Mouse (Mus musculus) effector memory CD4-positive, alpha-beta T cell, adult 5 months (primary cell): ENCODE measurements around the gene Rnpc3. TPM values are rescaled to one million over a fixed set of nuclear protein-coding genes. Genes with fewer than 3 reads are reported as not detected.

Source experiments
- polyA plus RNA-seq: library from polyadenylated mRNA; unstranded; fragments of 100-300 nt; shearing (Covaris generic); gene quantifications from one replicate; pipeline ENCODE4 v1.2.1, GENCODE M21; 2017

Gene Rnpc3
- polyA plus RNA-seq: 43.2 TPM

DNA sequence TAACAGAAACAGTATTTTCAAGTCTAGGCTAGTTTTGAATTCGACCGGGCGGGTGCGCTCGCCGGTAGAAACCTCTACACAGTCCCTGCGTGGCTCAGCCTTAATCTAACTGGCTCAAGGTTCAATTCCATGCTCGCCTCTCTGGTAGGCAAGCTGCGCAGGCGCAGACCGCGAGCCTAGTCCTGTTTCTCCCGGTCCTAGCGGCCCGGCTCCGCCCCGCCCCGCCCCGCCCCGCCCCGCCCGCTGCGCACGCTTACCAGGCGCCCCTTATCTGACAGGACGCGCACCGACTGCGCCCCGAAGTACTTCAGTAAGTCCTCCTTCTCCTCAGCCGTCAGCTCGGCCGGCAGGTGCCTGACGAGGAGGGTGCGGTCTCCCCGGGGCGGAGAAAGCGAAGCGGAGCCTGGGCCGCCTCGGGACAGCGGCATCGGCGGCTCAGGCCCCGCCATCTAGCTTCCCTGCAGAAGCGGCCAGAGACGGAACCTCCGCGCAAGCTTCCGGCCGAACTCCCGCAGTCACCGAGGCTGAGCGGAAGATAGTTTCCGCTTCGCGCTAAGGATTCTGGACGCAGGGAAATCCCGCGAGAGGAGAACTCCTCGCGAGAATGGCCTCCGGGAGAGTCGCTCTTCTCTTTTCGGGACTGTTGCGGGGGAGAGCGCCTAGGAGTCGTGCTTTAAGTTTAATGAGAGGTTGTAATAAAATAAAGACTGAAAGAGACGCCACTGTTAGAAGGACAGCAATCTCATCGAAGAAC, at the start of gene Rnpc3:
TSS of gene Rnpc3 (minus strand) at position 544 of the 754 bp plus-strand sequence.

DNA sequence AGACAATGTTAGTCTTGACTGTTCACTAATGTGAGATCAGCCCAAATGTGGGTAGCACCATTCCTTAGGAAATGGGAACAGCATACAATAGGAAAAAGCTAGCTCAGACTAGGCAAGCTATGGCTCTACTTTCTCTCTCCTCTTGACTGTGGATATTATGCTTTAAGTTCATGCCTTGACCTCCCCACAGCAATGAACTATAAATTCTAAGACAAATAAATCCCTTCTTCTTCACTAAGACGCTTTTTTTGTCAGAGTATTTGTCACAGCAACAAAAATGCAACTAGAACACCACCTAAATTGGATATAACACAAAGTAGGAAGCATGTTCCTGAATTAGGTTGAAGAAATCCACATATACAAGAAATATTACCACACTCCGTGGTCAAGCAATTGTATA, 23.4 kb downstream of the Rnpc3 start, which contains the start of gene Amy1:
TSS of gene Amy1 (minus strand) at position 101 of the 400 bp plus-strand sequence.

Other genes starting within 250 kb of the Rnpc3 start
- gene Amy2a1, start 97.7 kb downstream of the Rnpc3 start, polyA plus RNA-seq: not detected
- 1.2 TPM for gene Amy1, start 23.4 kb downstream of the Rnpc3 start, polyA plus RNA-seq